Mouse (Mus musculus) brown adipose tissue, adult 24 weeks (tissue): ENCODE results near the gene Hdac2. TPM values are rescaled to one million over a fixed set of nuclear protein-coding genes. Genes with fewer than 3 reads are reported as not detected.

Experiments
- H3K27ac ChIP-seq: fragments of 200-500 bp; replicated peaks from 2 replicates; pipeline ENCODE4 v1.5.1; 2012; ENCODE audit warnings: low read depth, mild to moderate bottlenecking, low read length
- H3K4me1 ChIP-seq: fragments of 200-500 bp; 2 replicates; pipeline ENCODE4 v1.6.1; 2012; ENCODE audit warnings: low read length, mixed read lengths; ENCODE audit not compliant: control insufficient read depth, insufficient read depth, insufficient read length
- H3K4me3 ChIP-seq: fragments of 200-500 bp; 2 replicates; pipeline ENCODE4 v1.5.1; 2012; ENCODE audit warnings: low read depth, mild to moderate bottlenecking, low read length, moderate library complexity; ENCODE audit not compliant: insufficient read depth
- polyA plus RNA-seq: library from polyadenylated mRNA; stranded (reverse); fragments of >200 nt; gene quantifications from 2 replicates; pipeline ENCODE4 v1.2.4, GENCODE M21; 2012; ENCODE audit not compliant: missing spikeins, insufficient read depth, insufficient read length

Gene Hdac2
- polyA plus RNA-seq, 1 experiment = 89.8 TPM

DNA sequence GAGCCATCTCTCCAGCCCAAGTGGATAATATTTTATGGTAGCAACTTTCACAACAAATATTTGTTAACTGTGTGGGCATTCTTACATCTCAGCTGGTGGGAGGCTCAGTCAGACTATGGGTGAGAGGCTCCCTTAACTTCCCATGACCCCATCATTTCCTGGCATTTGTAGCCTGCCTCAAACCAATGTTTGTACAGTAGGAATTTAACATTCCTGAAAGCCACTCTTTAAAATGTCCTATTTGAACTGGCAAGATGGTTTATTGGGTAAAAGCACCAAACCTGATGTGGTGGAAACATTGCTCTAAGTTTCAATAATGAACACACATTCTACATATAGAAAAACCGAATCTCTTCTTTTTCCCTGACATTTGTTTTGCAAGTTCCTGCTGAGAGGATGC is 50.0 kb downstream of the Hdac2 start:
- Histone ChIP-seq H3K4me3 (no peak overlapping the region), H3K4me1 (no peaks in the 10 kb centered on the region), H3K27ac (no peak overlapping the region)

DNA sequence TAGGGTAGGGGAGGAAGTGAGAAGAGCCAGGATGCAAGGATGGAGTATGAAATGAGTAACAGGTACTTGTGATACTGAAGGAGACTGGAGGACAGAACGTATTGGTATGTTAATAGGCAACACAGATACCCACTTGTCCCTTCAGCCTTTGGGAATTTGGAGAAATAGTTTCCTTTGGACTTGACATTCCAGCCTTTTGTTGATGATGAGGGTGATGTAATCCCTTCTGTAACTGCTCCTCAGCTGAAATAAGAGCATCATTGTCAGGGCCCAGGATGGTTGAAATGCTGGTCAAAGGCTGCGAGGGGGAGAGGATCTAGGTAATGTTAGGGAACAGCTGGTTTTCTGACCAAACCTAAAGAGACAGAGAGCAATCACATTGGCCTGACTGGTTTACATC is 54.3 kb downstream of the Hdac2 start:
- H3K4me3 ChIP-seq = no peak overlapping the region
- no peak overlapping the region for H3K27ac ChIP-seq

DNA sequence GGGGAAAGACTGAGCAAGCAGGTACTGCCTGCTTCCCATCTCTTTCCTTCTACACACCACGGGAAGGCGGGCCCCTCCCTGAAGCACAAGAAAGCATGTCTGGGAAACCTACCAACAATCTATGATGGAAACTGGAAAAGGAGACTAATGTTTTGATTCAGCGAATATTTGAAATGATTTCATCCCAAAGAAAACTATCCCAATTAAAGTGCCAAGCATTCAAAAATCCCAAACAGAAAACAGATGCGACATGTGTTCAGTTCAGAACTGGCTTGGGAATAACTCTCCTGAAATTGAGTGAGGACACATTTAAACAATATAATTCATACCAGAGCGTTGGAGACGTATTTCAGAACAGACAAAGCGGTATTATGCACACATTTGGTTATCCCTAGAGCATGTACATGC is 60.8 kb downstream of the Hdac2 start:
- Histone ChIP-seq H3K4me1 (no peaks in the 10 kb centered on the region), H3K4me3 (no peak overlapping the region), H3K27ac (no peak overlapping the region)

More for the DNA sequence above, 54.3 kb downstream of the Hdac2 start:
- H3K4me1 ChIP-seq = no peaks in the 10 kb centered on the region

DNA sequence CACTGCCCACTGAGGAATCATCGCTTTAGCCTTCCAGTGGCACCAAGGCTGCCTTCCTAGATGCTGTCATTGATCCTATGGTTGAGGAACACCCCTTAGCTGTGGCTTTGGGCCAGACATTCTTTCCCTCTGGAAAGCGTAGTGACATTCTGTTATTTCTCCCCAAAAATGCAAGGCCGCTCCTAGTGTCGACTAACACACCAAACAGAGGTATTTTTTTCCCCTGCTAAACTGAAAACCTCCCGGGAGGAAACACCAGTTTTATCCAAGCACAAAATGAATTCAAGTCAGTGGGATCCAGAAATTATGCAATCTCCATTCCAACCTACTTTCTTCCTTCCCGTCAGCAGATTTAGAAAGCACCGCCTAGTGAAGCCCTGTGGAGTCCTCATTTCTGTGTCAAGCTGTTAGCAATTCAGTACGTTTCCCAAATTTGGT is 73.3 kb downstream of the Hdac2 start:
- Histone ChIP-seq H3K4me1 (peaks cover 6% of the 10 kb centered on the region; the same call in 1 of the 2 replicates), H3K4me3 (peak overlapping the region; percentile 7; the same call in 1 of the 2 replicates), H3K27ac (peak overlapping the region; percentile 95)

Other genes starting within 250 kb of the Hdac2 start
- gene Marcks, start 164.4 kb downstream of the Hdac2 start, polyA plus RNA-seq = 39.9 and 44.6 TPM in 2 replicates